Mouse (Mus musculus) left cerebral cortex, postnatal 36 days (tissue): ENCODE measurements around the gene Tead3. TPM values are rescaled to one million over a fixed set of nuclear protein-coding genes. Genes with fewer than 3 reads are reported as not detected.
"Not testable (repeated sequence)": the region's sequence is repeated elsewhere in the genome, so short reads cannot be mapped to it uniquely, and the experiment has no call there.

Experiments used
- DNase-seq, 2 experiments: peaks; one replicate each; pipeline ENCODE4 v3.0.0; 2021 to 2022; ENCODE audit warnings: low spot score in 2 of 2, mixed read lengths in 1 of 2
- intact Hi-C: fragments of 180-260 bp; cut with DNase I; formaldehyde crosslinking; loops from one replicate; pipeline ENCODE4 v1.15.1; 2025
- total RNA-seq, 2 experiments: library from RNA; stranded (reverse); gene quantifications; 2 replicates each; pipeline ENCODE4 v1.2.3; 2021

The Tead3 gene
- total RNA-seq, 2 experiments from 2014 or later, result 2.4 to 2.8 TPM

GRCm38 (mm10) chr17:28332113-28332914 lies 18.3 kb downstream of the Tead3 start:
- no peak for DNase-seq
- intact Hi-C loops, result no loop called here

GRCm38 (mm10) chr17:28331241-28332112 lies 19.1 kb downstream of the Tead3 start:
- no peak for DNase-seq
- intact Hi-C loops, result no loop called here

GRCm38 (mm10) chr17:28330590-28330989 lies 20.0 kb downstream of the Tead3 start:
- intact Hi-C loops, DNase-seq: not testable (repeated sequence)

GRCm38 (mm10) chr17:28330232-28330546 lies 20.4 kb downstream of the Tead3 start:
- DNase-seq, result no peak
- intact Hi-C loops, result no loop called here

GRCm38 (mm10) chr17:28329503-28330231 lies 20.9 kb downstream of the Tead3 start:
- DNase-seq, result no peak
- intact Hi-C loops, result loop anchor here (5.0 kb wide), 2 partner anchors 102 to 193 kb away; no protein-coding TSS in a partner anchor

GRCm38 (mm10) chr17:28328946-28329345 lies 21.7 kb downstream of the Tead3 start:
- no peak for DNase-seq
- intact Hi-C loops, result loop anchor here (1.0 to 5.0 kb wide), 3 partner anchors 16 to 193 kb away; partner anchors contain the start of gene Fance

GRCm38 (mm10) chr17:28328366-28328928 lies 22.2 kb downstream of the Tead3 start, which contains the start of gene Rpl10a:
Gene Rpl10a (plus strand): TSS chr17:28328471.
- intact Hi-C loops, result loop anchor here (1.0 to 5.0 kb wide), 3 partner anchors 15 to 194 kb away; partner anchors contain the start of gene Fance
- peak; percentile 96 to 97 for DNase-seq

GRCm38 (mm10) chr17:28327673-28328325 lies 22.8 kb downstream of the Tead3 start:
- DNase-seq, result peak in 1 of 2 experiments; percentile 47
- intact Hi-C loops, result loop anchor here (1.0 to 5.0 kb wide), 3 partner anchors 14 to 195 kb away; partner anchors contain the start of gene Fance

GRCm38 (mm10) chr17:28326951-28327350 lies 23.7 kb downstream of the Tead3 start:
- DNase-seq, result no peak
- intact Hi-C loops, result loop anchor here (5.0 kb wide), 2 partner anchors 100 to 195 kb away; no protein-coding TSS in a partner anchor

- no peak for DNase-seq
- intact Hi-C loops, result loop anchor here (5.0 kb wide), 2 partner anchors 98 to 197 kb away; no protein-coding TSS in a partner anchor
Measured at GRCm38 (mm10) chr17:28325751-28326150, 24.9 kb downstream of the Tead3 start.

- intact Hi-C loops, DNase-seq: not testable (repeated sequence)
Measured at GRCm38 (mm10) chr17:28324416-28324815, 26.2 kb downstream of the Tead3 start.

- no peak for DNase-seq
- intact Hi-C loops, result no loop called here
Measured at GRCm38 (mm10) chr17:28323786-28324185, 26.8 kb downstream of the Tead3 start.

- intact Hi-C loops, result no loop called here
- DNase-seq, result no peak
Measured at GRCm38 (mm10) chr17:28321700-28322099, 28.9 kb downstream of the Tead3 start.

- no peak for DNase-seq
- intact Hi-C loops, result no loop called here
Measured at GRCm38 (mm10) chr17:28317725-28318124, 32.9 kb downstream of the Tead3 start.

- intact Hi-C loops, result no loop called here
- DNase-seq, result no peak
Measured at GRCm38 (mm10) chr17:28317091-28317490, 33.5 kb downstream of the Tead3 start.

GRCm38 (mm10) chr17:28316476-28316875 lies 34.1 kb downstream of the Tead3 start:
- intact Hi-C loops, result no loop called here
- no peak for DNase-seq

- intact Hi-C loops, result no loop called here
Measured at GRCm38 (mm10) chr17:28315611-28316160, 34.9 kb downstream of the Tead3 start.

GRCm38 (mm10) chr17:28313880-28314225 lies 36.8 kb downstream of the Tead3 start:
- DNase-seq, result no peak
- intact Hi-C loops, result loop anchor here (1.0 kb wide), 1 partner anchor 14 kb away; the partner anchor contains the start of gene Rpl10a

More at GRCm38 (mm10) chr17:28315611-28316160, 34.9 kb downstream of the Tead3 start:
- no peak for DNase-seq
